Mouse (Mus musculus) adrenal gland, postnatal 14 days (tissue): ENCODE results near the gene Col5a2. TPM values are rescaled to one million over a fixed set of nuclear protein-coding genes. Genes with fewer than 3 reads are reported as not detected.
"Not testable (repeated sequence)": the region's sequence is repeated elsewhere in the genome, so short reads cannot be mapped to it uniquely, and the experiment has no call there.

Experiments
- DNase-seq: peaks from one replicate; pipeline ENCODE4 v3.0.0; 2021; ENCODE audit warnings: mixed read lengths
- long read RNA-seq, 2 experiments: library from polyadenylated mRNA; stranded (forward); transcript quantifications; one replicate each; pipeline ENCODE4 v2.0.0; 2021
- total RNA-seq: library from RNA; stranded (reverse); gene quantifications from 2 replicates; pipeline ENCODE4 v1.2.3, GENCODE M21; 2021

Gene Col5a2
- 31.7 and 41.3 TPM in 2 replicates for total RNA-seq
- long read RNA-seq, experiment 1, full-length matches to known transcripts, result 3 of 11 reads
- long read RNA-seq, experiment 1, partial matches to known transcripts, result 8 of 11 reads
- long read RNA-seq, experiment 1, other reads (novel, unspliced or antisense), result 0 of 11 reads
- long read RNA-seq, experiment 2, full-length matches to known transcripts, result 1 of 13 reads
- long read RNA-seq, experiment 2, partial matches to known transcripts, result 11 of 13 reads
- long read RNA-seq, experiment 2, other reads (novel, unspliced or antisense), result 1 of 13 reads

DNA sequence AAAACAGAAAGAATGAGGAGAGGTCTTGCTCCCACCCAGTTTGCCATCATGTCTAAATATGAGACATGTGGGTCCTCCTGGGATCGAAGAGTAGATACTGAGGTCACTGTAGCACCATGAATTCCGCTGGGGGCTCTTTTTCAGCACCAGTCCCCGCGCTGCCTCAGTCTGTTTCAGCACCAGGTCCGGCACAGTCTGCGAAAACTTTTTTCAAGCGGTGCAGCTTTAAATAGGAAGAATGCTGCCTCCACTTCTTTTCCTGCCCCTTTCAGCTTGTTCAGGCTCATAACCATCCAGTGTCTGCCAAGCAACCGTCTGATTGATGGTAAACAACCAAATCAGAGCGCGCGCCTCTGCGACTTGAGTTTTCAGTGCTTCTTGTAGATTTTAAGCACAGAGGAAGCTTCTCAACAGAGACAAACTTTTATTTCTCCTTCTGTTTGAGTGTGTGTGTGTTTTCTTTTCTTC lies at the start of gene Col5a2:
Gene Col5a2 (minus strand): TSS at position 418 of the 468 bp plus-strand sequence.
- DNase-seq, result peak; percentile 47

DNA sequence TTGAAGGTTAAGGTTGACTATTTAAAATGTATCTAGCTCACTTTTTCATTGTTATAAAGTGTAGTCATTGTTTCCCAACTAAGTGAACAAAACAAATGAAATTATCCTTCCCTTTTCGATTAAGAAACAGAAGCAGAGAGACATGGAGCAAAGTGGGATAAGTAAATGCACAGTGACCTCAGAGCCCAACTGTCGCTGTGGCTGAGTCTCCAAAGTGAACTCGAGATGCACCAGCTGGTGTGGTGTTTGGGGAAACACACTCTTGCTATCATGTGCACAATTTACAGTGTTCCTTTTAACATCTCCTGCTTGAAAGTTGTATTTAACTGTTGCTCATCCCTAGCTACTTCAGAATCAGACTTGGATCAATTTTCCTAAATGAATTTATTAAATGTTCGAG lies 47.4 kb upstream of the Col5a2 start:
- DNase-seq, result no peak

DNA sequence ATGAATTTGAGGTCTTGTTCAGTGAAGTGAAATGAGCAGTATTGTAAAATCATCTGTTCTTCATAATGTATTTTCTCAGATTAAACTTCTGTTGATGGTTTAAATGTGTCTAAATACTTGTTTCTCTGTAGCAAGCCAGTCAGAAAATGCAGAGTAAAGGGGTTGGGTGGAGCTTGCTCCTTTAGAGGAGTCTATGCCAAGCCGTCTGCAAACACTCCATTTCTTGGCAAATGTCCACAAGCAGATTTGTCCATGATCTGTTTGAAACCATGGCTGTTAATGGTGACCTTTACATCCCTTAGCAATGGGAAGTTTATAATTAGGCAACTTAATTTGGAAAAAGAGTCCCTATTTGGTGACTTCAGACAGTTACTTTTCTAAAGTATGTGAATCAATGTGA lies 38.8 kb upstream of the Col5a2 start:
- DNase-seq, result no peak

DNA sequence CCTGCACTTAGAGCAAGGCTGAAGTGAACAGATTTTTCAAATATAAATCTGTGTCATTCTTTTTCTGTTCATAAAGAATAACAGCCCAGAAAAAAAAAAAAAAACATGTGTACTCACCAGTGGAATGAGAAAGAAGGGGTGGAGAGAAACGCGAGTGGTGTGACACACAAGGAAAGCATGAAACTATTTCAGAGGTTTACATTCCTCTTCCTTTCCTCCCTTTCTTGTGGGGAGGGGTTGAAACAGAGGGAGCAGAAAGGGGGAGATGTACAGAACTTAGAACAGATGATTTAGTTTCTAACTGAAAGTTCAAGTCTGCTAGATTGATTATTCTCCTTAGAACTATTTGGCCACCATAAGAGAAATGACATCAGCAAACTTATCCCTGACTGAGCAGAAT lies 38.1 kb upstream of the Col5a2 start:
- no peak for DNase-seq

DNA sequence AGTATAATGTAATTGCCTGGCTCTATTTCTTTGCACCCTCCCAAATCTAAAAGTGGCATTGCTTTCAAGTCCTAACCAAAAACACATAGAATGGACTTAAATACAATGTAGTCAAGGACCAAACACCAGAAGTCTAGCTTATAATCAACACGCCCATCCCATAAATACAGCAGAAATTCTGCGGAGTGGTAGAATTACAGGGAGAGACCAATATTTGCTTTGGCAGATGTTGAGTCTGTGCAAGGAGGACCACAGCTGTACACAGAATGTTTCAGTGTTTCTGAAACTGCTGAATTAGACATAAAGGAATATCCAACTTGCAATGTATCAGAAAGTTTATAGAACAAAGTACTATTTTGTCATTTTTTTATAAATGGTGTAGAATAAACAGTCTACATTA lies 28.4 kb upstream of the Col5a2 start:
- no peak for DNase-seq

DNA sequence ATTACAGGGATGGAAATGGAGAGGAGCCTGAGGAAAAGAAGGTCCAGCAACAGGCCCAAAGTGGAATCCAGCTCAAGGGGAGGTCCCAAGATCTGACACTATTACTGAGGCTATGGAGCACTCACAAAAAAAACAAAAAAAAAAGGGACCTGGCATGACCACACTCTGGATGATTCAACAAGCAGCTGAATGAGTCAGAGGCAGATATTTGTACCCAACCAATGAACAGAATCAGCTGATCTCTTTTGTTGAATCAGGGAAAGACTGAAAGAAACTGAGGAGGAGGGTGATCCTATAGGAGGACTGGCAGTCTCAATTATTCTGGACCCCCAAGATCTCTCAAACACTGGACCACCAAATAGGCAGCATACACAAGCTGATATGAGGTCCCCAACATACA lies 24.4 kb upstream of the Col5a2 start:
- DNase-seq, result not testable (repeated sequence)

DNA sequence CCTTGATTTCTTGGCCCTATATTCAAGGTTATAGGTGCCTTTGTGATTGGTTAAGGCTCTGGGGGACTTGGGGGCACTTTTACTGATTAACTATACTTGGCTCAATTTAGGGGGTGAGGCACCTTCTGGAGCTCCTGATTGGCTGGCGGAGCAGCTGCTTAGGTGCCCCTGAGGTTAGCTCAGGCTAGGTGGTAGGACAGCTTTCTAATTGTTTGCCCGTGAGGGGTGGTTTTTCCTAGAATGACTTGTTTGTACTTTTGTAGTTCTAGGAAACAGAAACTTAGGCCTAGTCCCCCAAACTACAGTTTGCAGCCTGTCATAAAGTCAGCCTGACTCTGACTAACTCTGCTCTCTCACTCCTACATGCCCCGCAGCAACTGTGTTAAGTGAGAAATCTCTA lies 20.5 kb upstream of the Col5a2 start:
- no peak for DNase-seq

DNA sequence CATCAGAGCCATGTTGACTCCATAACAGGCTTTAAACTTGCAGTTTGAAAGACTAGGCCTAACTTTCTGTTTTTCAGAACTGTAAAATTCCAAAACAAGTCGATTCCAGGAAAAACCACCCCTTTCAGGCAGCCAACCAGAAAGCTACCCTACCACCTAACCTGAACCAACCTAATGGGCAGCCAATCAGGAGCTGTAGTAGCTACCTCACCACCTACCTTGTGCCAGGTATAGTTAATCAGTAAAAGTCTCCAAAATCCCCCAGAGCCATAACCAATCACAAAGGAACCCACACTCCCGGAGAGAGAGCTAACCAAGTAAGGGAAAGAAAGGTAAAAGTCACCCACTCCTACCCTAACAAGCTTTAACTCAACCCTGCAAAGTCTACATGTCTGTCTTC lies 18.4 kb upstream of the Col5a2 start:
- DNase-seq, result no peak

DNA sequence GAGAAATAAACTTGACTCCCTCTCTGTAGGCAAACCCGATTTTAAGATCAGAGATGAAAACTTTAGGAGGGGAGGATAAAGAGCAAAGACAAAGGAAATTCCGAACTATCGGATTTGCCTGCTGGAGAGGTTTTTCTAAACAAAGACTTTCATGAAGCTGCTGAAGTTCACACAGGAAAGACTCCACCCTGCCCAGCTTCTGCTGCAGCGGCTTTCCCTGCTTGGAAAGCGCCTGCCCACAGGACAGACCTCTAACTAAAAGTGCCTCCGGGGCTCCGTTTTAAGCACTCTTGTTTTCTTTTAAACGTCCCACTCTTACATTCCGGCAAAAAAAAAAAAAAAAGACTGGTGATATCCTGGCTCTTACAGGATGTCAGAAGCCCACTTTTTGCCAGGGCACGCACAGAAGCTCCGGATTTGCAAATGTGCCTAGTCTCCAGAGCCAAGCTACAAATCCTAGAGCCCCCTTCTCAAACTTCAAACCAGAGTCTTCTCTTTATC lies 791 bp downstream of the Col5a2 start:
- DNase-seq, result peak; percentile 8

DNA sequence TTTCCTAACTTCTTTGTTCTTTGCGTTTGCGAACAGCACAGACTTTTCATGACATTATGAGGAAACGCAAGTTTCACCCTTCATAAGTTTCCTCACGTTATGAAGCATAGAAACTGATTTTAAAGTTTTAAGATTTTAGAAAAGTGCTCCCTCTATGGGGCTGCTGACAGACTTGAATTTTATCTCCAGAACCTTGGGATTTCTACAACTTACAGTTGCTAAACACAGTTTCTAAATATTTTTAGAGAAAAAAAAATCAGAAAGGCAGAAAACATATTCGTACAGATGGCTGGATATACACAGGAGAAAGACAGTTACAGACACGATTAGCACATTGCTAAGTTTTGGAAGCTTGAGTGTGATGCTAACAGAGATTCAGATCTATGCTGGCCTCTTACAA lies 1.6 kb downstream of the Col5a2 start:
- no peak for DNase-seq

DNA sequence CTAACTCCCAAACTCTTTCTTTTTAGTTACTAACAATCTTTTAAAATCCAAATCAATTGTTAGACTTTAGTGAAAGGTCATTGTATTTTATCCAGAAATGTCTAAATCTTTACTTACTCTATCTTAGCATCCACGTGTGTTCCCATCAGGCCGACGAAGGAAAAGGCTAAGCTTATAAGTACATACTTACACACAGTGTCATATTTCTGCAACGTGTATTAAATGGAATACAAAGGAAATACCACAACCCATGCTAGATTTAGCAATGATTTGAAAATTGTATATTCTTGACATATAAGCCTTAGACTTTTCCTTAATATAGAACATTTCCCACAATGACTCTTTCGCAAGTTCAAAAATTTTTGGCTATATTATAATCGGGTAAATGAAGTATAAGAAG lies 2.6 kb downstream of the Col5a2 start:
- no peak for DNase-seq

DNA sequence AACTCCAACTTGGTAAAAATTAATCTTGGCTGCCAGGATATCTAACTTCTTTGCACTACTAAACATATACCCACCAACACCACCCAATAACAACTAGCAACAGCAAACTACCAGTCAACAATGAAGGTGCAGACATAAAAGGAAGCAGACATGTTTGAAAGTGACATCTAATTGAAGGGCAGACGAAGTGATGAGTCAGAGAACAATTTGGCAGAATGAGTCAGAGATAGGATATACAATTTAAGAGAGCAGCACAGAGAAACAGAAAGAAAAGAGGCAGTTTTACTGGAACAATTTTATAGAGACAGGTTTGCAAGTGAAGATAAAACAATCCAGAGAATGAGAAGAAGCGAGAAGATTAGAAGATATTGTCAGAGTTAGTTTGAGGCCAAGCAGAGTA lies 8.1 kb downstream of the Col5a2 start:
- DNase-seq, result no peak

DNA sequence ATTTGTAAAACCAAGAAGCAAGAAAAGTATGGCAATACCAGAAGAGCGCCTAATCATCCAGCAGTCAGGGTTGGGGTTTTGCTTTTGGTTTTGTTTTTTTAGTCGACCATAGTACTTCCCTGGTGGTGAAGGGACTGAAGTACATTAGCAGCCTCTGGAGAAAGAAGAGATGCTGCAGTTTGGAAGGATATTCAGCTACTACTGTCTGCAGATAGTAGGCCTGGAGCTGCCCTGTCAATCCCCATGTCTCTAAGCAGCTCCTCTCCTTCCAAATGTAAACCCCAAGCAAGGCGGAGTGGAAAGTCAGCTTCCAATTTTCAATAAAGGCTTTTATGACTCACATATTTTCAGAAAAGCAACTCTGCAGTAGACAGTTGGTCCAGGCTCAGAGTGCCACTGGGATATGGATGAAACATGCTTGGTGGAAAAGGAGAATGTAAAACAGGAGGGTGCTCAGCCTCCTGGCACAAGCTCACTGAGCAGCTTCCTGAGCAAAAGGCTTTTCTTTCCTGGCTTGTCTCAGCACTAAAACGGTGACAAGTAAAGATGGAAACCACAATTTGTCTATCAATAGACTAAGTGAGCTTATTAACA lies 10.9 kb downstream of the Col5a2 start:
- no peak for DNase-seq

DNA sequence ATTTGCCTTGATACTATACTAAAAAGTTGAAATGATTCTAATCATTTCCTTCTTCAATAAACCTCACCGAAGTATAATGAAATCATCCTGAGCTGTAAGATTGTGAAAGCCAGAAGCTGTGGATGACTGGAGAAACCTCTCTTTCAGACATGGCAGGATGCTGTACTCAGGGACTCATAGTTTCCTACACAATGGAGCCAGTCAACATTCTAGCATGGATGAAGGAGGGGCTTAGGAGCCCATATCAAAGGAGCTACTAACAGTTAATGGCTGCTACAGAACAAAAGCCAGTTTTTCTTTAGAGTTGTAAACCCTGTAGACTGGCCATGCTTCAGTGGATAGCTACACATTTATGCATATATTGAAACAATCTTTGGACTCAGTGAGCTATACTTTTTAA lies 12.6 kb downstream of the Col5a2 start:
- no peak for DNase-seq

DNA sequence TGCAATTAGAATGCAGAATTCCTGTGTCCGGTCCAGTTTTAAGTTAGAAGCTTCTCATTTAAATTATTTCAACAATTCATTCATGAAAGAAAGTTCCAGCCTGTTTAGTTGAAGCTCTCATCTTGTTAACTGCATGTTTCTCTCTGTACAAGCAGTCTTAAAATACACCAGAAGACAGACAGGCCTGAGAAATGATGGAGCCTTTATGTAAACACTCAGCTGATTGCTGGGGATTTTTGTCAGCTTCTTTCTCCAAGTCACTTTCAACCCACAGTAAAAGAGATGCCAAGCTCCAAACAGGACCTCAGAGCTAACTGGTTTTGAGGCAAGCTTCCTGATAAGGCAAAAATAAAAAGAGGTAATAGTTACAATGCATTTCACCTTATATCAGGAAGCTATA lies 14.8 kb downstream of the Col5a2 start:
- DNase-seq, result no peak

DNA sequence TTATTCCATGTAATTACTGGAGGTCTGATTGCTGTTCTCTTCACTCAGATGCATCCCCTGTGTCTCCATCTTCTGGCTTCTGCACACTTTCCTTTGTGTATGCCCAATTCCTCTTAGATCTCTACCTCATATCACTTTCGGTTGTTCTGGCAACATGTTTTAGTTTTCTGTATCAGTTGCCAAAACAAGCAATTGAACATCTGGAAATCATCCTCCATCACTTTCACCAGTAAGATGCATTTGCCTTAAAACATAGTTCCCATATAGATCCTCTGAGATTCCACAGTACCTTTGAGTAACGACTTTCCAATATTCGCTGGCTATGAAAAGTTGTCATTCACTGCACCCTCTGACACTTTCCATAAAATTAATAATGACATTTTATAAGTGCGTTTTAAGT lies 20.1 kb downstream of the Col5a2 start:
- no peak for DNase-seq

DNA sequence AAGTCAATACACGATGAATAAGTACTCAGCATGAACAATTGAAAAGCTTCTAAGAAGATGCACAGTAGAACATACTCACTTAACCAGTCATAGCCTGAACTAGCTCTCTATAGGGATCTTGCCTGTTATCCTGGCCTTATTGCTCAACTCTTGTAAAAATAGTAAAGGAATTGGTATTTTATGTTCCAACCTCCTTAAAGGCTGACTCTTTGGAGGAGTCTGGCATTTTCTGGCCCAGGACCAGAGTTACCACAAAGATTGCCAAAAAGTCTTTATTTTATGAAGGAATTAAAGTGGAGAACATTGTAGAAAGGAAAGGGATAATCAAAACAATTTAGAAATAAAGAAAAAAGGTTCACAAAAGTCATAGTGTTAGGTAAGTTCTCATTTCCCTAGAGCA lies 21.2 kb downstream of the Col5a2 start:
- no peak for DNase-seq

DNA sequence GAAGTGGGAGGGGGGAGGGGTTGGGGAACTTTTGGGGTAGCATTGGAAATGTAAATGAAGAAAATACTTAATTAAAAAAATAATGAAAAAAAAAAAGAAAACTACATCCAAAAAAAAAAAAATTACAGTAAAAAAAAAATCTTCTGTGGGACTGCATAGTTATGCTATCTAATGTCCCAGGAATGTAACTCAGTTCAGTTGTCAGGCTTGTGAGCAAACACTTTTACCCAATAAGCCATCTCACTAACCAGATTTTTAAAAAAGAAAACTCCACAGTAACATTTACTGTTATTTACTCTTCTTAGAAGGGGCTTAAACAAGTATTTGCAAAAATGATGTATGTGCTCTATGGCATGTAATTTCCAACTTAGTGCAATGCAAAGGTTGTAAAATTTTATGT lies 24.0 kb downstream of the Col5a2 start:
- DNase-seq, result no peak

DNA sequence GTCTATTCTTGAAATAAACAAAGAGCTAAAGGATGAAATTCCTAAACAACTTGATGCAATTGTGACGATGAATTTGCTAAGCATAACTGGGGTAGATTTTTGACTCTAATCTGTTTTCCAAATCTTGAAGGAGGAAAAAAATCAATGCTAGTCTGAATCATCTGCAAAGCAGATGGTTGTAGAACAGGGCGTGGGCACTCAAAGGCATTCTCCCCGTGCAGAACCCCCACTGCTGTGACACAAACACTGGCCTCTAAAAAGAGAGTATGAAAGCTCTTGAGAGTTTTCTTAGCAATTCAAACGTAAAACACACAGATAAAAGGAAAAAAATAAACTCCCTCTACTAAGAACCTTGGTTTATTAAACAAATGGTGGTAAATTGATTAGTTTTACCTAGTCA lies 30.3 kb downstream of the Col5a2 start:
- no peak for DNase-seq

DNA sequence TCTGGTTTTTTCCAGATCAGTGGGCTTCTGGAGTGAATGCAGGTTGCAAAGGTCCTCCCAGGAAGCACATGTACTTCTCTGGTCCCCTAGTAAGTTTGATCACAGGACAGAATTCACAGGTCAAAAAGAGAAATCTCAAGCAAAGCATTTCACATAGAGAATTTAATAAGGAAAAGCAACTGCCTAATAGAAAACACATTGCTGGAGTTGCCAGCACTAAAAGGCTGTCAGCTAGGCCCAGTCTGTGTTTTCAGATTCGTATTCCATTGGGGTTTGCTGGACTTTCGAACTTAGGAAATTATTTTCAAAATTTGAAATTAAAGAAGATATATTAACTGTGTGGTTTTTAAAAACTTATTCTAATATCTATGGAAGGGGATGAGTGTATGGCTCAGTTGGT lies 42.3 kb downstream of the Col5a2 start:
- no peak for DNase-seq

DNA sequence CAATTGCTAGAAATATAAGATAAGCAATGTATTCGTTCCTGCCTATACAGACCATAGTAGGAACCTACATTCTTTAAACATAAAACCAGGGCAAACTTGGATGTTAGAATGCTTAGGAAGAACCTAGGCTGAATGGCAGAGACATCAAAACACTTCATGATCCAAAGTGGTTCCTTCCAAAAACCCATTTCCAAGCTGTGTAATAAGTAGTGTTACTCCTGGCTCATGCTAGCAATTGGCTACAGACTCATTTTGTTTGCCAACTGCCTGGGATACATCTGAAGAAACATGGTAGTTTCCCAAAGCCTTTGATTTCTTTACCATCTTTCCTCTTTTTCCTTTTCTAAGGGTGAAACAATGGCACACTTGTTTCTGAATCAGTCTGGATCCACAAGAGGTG lies 47.3 kb downstream of the Col5a2 start:
- no peak for DNase-seq

DNA sequence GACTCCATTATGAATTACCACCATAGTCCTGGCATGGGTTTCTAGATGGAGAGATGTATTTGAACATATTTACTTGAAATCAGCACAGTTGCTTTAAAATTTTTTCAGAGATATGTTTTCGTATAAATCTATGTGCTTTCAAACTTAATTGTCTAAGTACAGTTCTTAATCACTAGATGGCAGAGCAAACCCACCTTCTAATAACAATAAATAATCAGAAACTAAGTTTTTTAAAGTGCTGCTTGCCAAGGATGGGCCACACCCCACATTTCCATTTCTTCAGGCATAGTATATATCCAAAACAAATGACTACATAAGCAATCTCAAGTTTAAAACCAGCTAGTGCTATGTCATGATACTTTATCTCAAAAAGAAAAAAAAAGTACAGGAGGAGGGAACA lies 54.2 kb downstream of the Col5a2 start:
- no peak for DNase-seq

DNA sequence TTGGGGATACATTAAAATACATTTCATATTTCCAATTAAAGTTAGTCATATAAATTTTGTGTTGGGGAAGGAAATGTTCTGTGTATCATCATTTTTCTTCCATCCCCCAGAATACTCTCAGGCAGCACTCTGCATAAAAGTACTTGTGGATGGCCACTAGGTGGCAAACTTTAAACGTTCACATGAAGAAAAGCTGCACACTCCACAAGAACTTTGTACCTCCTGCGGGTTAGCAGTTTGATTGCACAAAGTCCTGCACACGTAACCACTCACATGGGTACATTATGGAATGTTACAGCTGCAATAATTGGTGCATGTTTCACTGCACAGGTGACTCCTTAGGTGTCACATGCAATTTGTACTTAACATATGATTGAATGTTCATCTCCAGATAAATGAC lies 71.2 kb downstream of the Col5a2 start:
- DNase-seq, result peak; percentile 40

DNA sequence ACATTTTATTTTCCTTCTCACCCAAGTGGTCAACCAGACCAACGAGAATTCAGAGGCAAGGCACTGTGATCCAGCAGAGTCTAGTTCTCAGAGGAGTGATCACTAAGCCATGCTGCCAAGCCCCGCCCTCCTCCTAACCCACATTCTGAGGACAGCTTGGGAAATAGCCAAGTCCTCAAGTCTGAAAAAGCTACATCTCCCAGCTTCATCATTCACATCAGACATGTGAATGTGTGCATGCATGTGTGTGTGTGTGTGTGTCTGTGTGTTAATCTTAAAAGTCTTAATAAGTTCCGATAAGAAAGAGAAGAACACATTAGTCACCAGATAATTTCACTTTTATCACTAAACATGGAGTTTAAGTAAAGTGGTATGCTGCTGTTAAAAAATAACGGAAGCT lies 72.6 kb downstream of the Col5a2 start:
- DNase-seq, result peak; percentile 65
